Mouse (Mus musculus): ENCODE measurements around the gene Tmem127.
"Not testable (repeated sequence)": the region's sequence is repeated elsewhere in the genome, so short reads cannot be mapped to it uniquely, and the experiment has no call there.

Gene Tmem127

GRCm38 (mm10) chr2:127267854-127268253 is 20.1 kb downstream of the Tmem127 start:
- DNase-seq (ENCODE audit: extremely low read depth, low read depth), result no peak

- peak; percentile 93 for DNase-seq (ENCODE audit: extremely low read depth, low read depth)
Observed at GRCm38 (mm10) chr2:127269491-127270299, 22.0 kb downstream of the Tmem127 start, which contains the start of gene Stard7. Gene Stard7 (plus strand): TSS chr2:127270218.

- peak; percentile 64 for DNase-seq (ENCODE audit: extremely low read depth, low read depth)
Observed at GRCm38 (mm10) chr2:127270300-127271041, 22.8 kb downstream of the Tmem127 start.

GRCm38 (mm10) chr2:127271042-127271515 is 23.4 kb downstream of the Tmem127 start:
- no peak for DNase-seq (ENCODE audit: extremely low read depth, low read depth)

GRCm38 (mm10) chr2:127272049-127272448 is 24.3 kb downstream of the Tmem127 start:
- DNase-seq (ENCODE audit: extremely low read depth, low read depth), result not testable (repeated sequence)

- no peak for DNase-seq (ENCODE audit: extremely low read depth, low read depth)
Observed at GRCm38 (mm10) chr2:127272806-127273205, 25.1 kb downstream of the Tmem127 start.

- DNase-seq (ENCODE audit: extremely low read depth, low read depth), result no peak
Observed at GRCm38 (mm10) chr2:127274590-127274989, 26.9 kb downstream of the Tmem127 start.

- no peak for DNase-seq (ENCODE audit: extremely low read depth, low read depth)
Observed at GRCm38 (mm10) chr2:127275551-127276320, 28.0 kb downstream of the Tmem127 start.

GRCm38 (mm10) chr2:127278162-127278561 is 30.5 kb downstream of the Tmem127 start:
- no peak for DNase-seq (ENCODE audit: extremely low read depth, low read depth)

- DNase-seq (ENCODE audit: extremely low read depth, low read depth), result no peak
Observed at GRCm38 (mm10) chr2:127292250-127292649, 44.5 kb downstream of the Tmem127 start.

- DNase-seq (ENCODE audit: extremely low read depth, low read depth), result no peak
Observed at GRCm38 (mm10) chr2:127297001-127297805, 49.5 kb downstream of the Tmem127 start.

GRCm38 (mm10) chr2:127298056-127298455 is 50.3 kb downstream of the Tmem127 start:
- DNase-seq (ENCODE audit: extremely low read depth, low read depth), result no peak

- DNase-seq (ENCODE audit: extremely low read depth, low read depth), result no peak
Observed at GRCm38 (mm10) chr2:127300701-127301100, 53.0 kb downstream of the Tmem127 start.

- no peak for DNase-seq (ENCODE audit: extremely low read depth, low read depth)
Observed at GRCm38 (mm10) chr2:127301883-127302282, 54.2 kb downstream of the Tmem127 start.

GRCm38 (mm10) chr2:127304192-127304591 is 56.5 kb downstream of the Tmem127 start:
- DNase-seq (ENCODE audit: extremely low read depth, low read depth), result not testable (repeated sequence)

- DNase-seq (ENCODE audit: extremely low read depth, low read depth), result no peak
Observed at GRCm38 (mm10) chr2:127304609-127305210, 57.0 kb downstream of the Tmem127 start.

GRCm38 (mm10) chr2:127306123-127306522 is 58.4 kb downstream of the Tmem127 start:
- DNase-seq (ENCODE audit: extremely low read depth, low read depth), result no peak

- no peak for DNase-seq (ENCODE audit: extremely low read depth, low read depth)
Observed at GRCm38 (mm10) chr2:127307179-127307578, 59.5 kb downstream of the Tmem127 start.

GRCm38 (mm10) chr2:127308660-127309059 is 61.0 kb downstream of the Tmem127 start:
- no peak for DNase-seq (ENCODE audit: extremely low read depth, low read depth)

GRCm38 (mm10) chr2:127310246-127310645 is 62.5 kb downstream of the Tmem127 start:
- DNase-seq (ENCODE audit: extremely low read depth, low read depth), result no peak
